Mouse (Mus musculus): ENCODE results near the gene Slc5a2. TPM values are rescaled to one million over a fixed set of nuclear protein-coding genes. Genes with fewer than 3 reads are reported as not detected.

Slc5a2 gene
- polyA plus RNA-seq, 1 experiment, result not detected

DNA sequence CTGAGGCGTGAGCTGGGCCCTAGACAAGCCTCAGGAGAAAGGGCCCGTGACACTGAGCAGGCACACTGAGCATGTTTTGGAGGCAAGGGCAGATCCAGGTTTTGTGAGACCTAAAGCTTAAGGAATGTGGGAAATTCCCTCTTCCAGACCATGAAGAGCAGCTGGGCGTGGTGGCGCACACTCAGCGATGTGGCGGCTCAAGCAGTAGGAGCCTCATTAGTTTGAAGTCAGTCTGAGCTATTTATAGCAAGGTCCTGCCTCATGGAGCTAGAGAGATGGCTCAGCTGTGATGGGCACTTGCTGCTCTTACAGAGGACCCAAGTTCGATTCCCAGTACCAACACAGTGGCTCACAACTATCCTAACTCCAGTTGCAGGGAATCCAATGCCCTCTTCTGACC is 53.7 kb downstream of the Slc5a2 start:
- Histone ChIP-seq H3K4me3 (ENCODE audit: insufficient read depth, low read length) (no peak overlapping the region), H3K27ac (ENCODE audit: insufficient read depth, low read length) (no peak overlapping the region), H3K4me1 (ENCODE audit: control insufficient read depth, insufficient read depth, low read length) (no peaks in the 10 kb centered on the region)
- TF ChIP-seq CTCF (IDR thresholded peaks at IDR 0.05; ENCODE audit: extremely low read depth, insufficient read depth, low read length), result no peak
- no peak for TF ChIP-seq POLR2A (IDR thresholded peaks at IDR 0.05; ENCODE audit: extremely low read depth, insufficient read depth, low read length)

DNA sequence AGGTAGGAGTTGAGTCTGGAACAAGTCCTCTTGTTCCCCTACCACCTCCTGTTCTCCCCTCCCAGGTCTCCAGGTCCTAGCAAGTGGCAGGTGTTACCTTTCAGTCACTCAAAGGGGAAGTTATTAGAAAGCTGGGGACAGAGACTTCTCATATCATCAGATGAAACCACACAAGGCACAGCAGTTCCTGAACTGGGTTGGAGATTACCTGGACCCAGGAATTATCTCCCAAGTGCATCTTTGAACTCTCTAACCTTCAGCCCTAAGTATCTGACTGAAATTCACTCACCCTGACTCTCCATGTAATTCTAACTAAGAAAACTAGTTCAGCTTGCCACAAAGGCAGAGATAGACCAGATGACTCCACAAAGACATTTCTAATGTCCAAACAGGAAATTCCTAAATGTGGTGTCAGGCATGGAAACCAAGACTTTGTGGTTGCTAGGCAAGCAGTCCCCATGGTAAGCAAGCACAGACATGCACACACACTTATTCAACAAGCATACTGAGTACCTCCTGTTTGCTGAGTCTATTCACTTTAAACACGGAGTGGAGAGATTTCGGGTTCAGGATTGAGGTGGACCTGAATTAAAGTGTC is 54.9 kb downstream of the Slc5a2 start:
- H3K4me3 ChIP-seq (ENCODE audit: insufficient read depth, low read length), result no peak overlapping the region
- H3K4me1 ChIP-seq (ENCODE audit: control insufficient read depth, insufficient read depth, low read length), result no peaks in the 10 kb centered on the region
- TF ChIP-seq POLR2A (IDR thresholded peaks at IDR 0.05; ENCODE audit: extremely low read depth, insufficient read depth, low read length), result no peak
- TF ChIP-seq CTCF (IDR thresholded peaks at IDR 0.05; ENCODE audit: extremely low read depth, insufficient read depth, low read length), result no peak
- no peak overlapping the region for H3K27ac ChIP-seq (ENCODE audit: insufficient read depth, low read length)

DNA sequence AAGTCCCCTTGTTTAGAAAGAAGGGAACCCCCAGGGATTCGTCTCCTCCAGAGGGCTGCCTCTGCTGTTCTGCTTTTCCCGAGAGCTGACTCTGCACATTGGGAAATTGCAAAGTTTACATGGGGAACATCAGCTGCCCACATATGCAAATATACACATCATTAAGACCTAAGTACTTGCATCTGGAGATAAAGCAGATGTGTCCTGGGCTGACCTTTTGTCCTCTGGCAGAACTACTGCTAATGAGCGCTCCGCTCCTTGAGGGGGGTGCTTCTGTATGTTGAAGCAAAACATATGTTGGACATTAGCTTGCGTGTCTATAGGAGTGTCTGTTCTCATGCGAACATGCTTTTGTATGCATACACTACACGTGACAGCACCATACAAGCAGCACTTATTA is 55.8 kb downstream of the Slc5a2 start:
- TF ChIP-seq POLR2A (IDR thresholded peaks at IDR 0.05; ENCODE audit: extremely low read depth, insufficient read depth, low read length) (no peak), CTCF (IDR thresholded peaks at IDR 0.05; ENCODE audit: extremely low read depth, insufficient read depth, low read length) (no peak)
- H3K4me3 ChIP-seq (ENCODE audit: insufficient read depth, low read length), result no peak overlapping the region
- H3K4me1 ChIP-seq (ENCODE audit: control insufficient read depth, insufficient read depth, low read length), result no peaks in the 10 kb centered on the region
- H3K27ac ChIP-seq (ENCODE audit: insufficient read depth, low read length), result no peak overlapping the region

Other genes with a start within 250 kb of the Slc5a2 start
- 15.2 and 15.4 TPM in 2 replicates for gene Itgam, start 203.0 kb upstream of the Slc5a2 start, polyA plus RNA-seq (2012; rRNA removed)
- gene Gm49368, start 203.0 kb upstream of the Slc5a2 start, polyA plus RNA-seq (2012; rRNA removed), result 0.02 and 0.10 TPM in 2 replicates
- 0.21 and 0.23 TPM in 2 replicates for gene Itgax, start 136.1 kb upstream of the Slc5a2 start, polyA plus RNA-seq (2012; rRNA removed)
- 0.67 and 0.87 TPM in 2 replicates for gene Itgad, start 111.3 kb upstream of the Slc5a2 start, polyA plus RNA-seq (2012; rRNA removed)
- 29.5 and 36.4 TPM in 2 replicates for gene Cox6a2, start 59.3 kb upstream of the Slc5a2 start, polyA plus RNA-seq (2012; rRNA removed)
- 12.9 and 13.0 TPM in 2 replicates for gene Armc5, start 28.3 kb upstream of the Slc5a2 start, polyA plus RNA-seq (2012; rRNA removed)
- 1.9 and 2.4 TPM in 2 replicates for gene 9130023H24Rik, start 27.6 kb upstream of the Slc5a2 start, polyA plus RNA-seq (2012; rRNA removed)
- 16.4 and 17.6 TPM in 2 replicates for gene Tgfb1i1, start 18.8 kb upstream of the Slc5a2 start, polyA plus RNA-seq (2012; rRNA removed)
- gene BC017158, start 32.5 kb downstream of the Slc5a2 start, polyA plus RNA-seq (2012; rRNA removed), result 30.9 and 31.8 TPM in 2 replicates
- 69.9 and 71.8 TPM in 2 replicates for gene Rgs10, start 153.1 kb downstream of the Slc5a2 start, polyA plus RNA-seq (2012; rRNA removed)
- 106 and 125 TPM in 2 replicates for gene Tial1, start 196.1 kb downstream of the Slc5a2 start, polyA plus RNA-seq (2012; rRNA removed)

Measured in cortical plate, adult 2 months (tissue).